Mouse (Mus musculus) limb, embryonic 13.5 days (tissue): ENCODE measurements around the gene Bcl2a1d. TPM values are rescaled to one million over a fixed set of nuclear protein-coding genes. Genes with fewer than 3 reads are reported as not detected.
"Not testable (repeated sequence)": the region's sequence is repeated elsewhere in the genome, so short reads cannot be mapped to it uniquely, and the experiment has no call there.

Experiments used
- ATAC-seq: fragments of 200-750 bp; cut with Nextera tagmentation; 2 replicates; pipeline ENCODE4 v1.8.0; 2017; ENCODE audit warnings: low read depth, moderate number of reproducible peaks, moderate TSS enrichment; ENCODE audit not compliant: low FRiP score
- H3K27ac ChIP-seq: fragments of 300-500 bp; sonication (generic); 2 replicates; pipeline ENCODE4 v1.5.1; 2015; ENCODE audit warnings: inconsistent platforms, mild to moderate bottlenecking, moderate library complexity
- H3K27me3 ChIP-seq: fragments of 300-500 bp; sonication (generic); 2 replicates; pipeline ENCODE4 v1.6.1; 2015; ENCODE audit warnings: mild to moderate bottlenecking, inconsistent platforms
- H3K36me3 ChIP-seq: fragments of 300-500 bp; sonication (generic); 2 replicates; pipeline ENCODE4 v1.6.1; 2015; ENCODE audit warnings: inconsistent platforms, mild to moderate bottlenecking, moderate library complexity
- H3K4me1 ChIP-seq: fragments of 300-500 bp; sonication (generic); 2 replicates; pipeline ENCODE4 v1.6.1; 2015; ENCODE audit warnings: inconsistent platforms
- H3K4me2 ChIP-seq: fragments of 300-500 bp; sonication (generic); replicated peaks from 2 replicates; pipeline ENCODE4 v1.6.1; 2015; ENCODE audit warnings: inconsistent platforms, mild to moderate bottlenecking, moderate library complexity
- H3K4me3 ChIP-seq: fragments of 300-500 bp; sonication (generic); 2 replicates; pipeline ENCODE4 v1.5.1; 2015; ENCODE audit warnings: moderate library complexity, mild to moderate bottlenecking, inconsistent platforms
- H3K9ac ChIP-seq: fragments of 300-500 bp; sonication (generic); 2 replicates; pipeline ENCODE4 v1.6.1; 2015; ENCODE audit warnings: mild to moderate bottlenecking, inconsistent platforms
- H3K9me3 ChIP-seq: fragments of 300-500 bp; sonication (generic); 2 replicates; pipeline ENCODE4 v1.6.1; 2016; ENCODE audit warnings: inconsistent platforms
- WGBS: fragments of 180-500 bp; shearing (Covaris S2); methylation state at CpG from one replicate; pipeline ENCODE4 v1.1.7; 2015; 5-methylcytosine and 5-hydroxymethylcytosine counted together
- polyA plus RNA-seq: library from polyadenylated mRNA; unstranded; fragments of >200 nt; fragmentation: Nextera tagmentation; extraction: Ambion mirVana; gene quantifications from 2 replicates; pipeline ENCODE4 v1.2.1, GENCODE M21; 2015

Gene Bcl2a1d
- polyA plus RNA-seq, result 0.27 TPM in 1 of 2 replicates, not detected in the other

- not testable (repeated sequence) for H3K4me3 ChIP-seq, H3K36me3 ChIP-seq, H3K27me3 ChIP-seq, H3K4me1 ChIP-seq, ATAC-seq, H3K27ac ChIP-seq, H3K9me3 ChIP-seq, H3K4me2 ChIP-seq, H3K9ac ChIP-seq
- WGBS, result 86% methylated on average over 5 of the region's 5 CpGs
Observed at GRCm38 (mm10) chr9:88731728-88732127, at the start of gene Bcl2a1d. Gene Bcl2a1d (minus strand): TSS chr9:88731914.

DNA sequence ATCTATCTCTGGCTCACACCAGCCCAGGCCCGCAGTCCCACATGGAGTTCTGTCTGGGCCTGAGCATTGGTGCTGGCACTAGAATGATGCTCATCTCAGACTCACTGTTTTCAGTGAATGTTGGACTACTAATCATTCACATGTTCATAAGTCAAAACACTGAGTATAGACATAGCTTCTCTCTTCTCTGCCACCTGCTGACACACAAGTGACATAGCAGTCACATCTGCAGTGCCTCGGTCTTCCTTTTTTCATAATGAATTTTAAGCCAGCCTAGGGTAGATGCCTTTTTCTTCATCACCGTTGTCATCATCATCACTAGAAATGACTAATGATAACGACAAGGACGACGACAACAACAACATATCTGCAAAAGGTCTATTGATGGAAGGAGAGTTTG lies 38.5 kb upstream of the Bcl2a1d start:
- H3K4me3 ChIP-seq, H3K36me3 ChIP-seq, H3K4me2 ChIP-seq, ATAC-seq, H3K27me3 ChIP-seq, H3K4me1 ChIP-seq, H3K9ac ChIP-seq, H3K9me3 ChIP-seq, H3K27ac ChIP-seq: not testable (repeated sequence)
- 91% methylated on average over 4 of the region's 6 CpGs for WGBS

GRCm38 (mm10) chr9:88769470-88769869 lies 37.8 kb upstream of the Bcl2a1d start:
- WGBS, result 86% methylated on average over 4 of the region's 5 CpGs
- ATAC-seq, H3K9me3 ChIP-seq, H3K27me3 ChIP-seq, H3K4me3 ChIP-seq, H3K27ac ChIP-seq, H3K4me2 ChIP-seq, H3K4me1 ChIP-seq, H3K9ac ChIP-seq, H3K36me3 ChIP-seq: not testable (repeated sequence)

- not testable (repeated sequence) for H3K27me3 ChIP-seq, H3K4me3 ChIP-seq, H3K36me3 ChIP-seq, H3K9ac ChIP-seq, H3K27ac ChIP-seq, ATAC-seq, H3K9me3 ChIP-seq, H3K4me1 ChIP-seq, H3K4me2 ChIP-seq
- no CpG with 5 or more reads among the region's 2 CpGs for WGBS
Observed at GRCm38 (mm10) chr9:88746687-88747086, 15.0 kb upstream of the Bcl2a1d start.

DNA sequence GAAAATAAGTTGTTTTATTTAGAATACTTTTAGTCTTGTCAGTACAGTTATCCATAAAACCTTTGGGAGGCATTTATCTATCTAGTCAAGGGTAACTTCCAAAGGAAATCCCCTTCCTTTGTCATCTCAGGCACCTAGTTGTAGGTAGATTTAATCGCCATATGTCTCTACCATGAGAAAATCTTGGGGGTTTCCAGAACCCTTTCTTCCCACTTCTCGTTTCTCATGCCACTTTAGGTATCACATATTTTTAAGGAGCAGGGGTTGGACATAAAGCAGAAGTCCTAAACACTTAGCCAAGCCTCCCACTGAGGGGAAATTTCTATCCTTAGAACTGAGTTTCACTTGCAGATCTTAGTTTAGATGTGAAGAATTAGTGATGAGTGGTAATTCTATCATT lies 14.3 kb upstream of the Bcl2a1d start:
- not testable (repeated sequence) for H3K4me1 ChIP-seq, H3K27ac ChIP-seq, H3K4me3 ChIP-seq, H3K9ac ChIP-seq, H3K27me3 ChIP-seq, H3K9me3 ChIP-seq, ATAC-seq, H3K36me3 ChIP-seq, H3K4me2 ChIP-seq
- WGBS, result 55% methylated on average over 1 of the region's 2 CpGs

- not testable (repeated sequence) for H3K9me3 ChIP-seq, H3K4me2 ChIP-seq, H3K9ac ChIP-seq, H3K4me1 ChIP-seq, ATAC-seq, H3K27me3 ChIP-seq, H3K4me3 ChIP-seq, H3K27ac ChIP-seq, H3K36me3 ChIP-seq
Observed at GRCm38 (mm10) chr9:88735289-88735688, 3.6 kb upstream of the Bcl2a1d start.

- not testable (repeated sequence) for ATAC-seq, H3K27ac ChIP-seq, H3K27me3 ChIP-seq, H3K9me3 ChIP-seq, H3K9ac ChIP-seq, H3K4me2 ChIP-seq, H3K36me3 ChIP-seq, H3K4me1 ChIP-seq, H3K4me3 ChIP-seq
- 70% methylated on average over 1 of the region's 1 CpGs for WGBS
Observed at GRCm38 (mm10) chr9:88733182-88733581, 1.5 kb upstream of the Bcl2a1d start.

DNA sequence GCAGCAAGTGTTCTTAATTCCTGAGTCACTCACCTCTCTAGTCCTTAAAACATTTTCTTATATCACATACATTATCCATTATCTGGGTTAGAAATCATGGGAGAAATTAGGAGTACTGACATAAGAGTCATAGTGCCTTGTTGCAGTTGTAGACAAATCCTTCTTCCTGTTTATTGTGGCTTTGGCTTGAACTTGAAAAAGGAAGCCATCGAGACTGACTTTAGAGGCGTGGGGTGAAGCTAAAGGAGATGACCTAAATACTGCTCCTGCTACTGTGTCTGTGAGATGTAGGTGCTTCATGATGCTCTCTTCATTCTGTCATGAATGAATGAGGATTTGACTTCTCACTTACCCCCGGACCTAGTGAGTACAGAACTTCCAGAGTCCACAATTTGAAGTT lies 620 bp upstream of the Bcl2a1d start:
- WGBS, result 76% methylated on average over 2 of the region's 3 CpGs
- not testable (repeated sequence) for H3K36me3 ChIP-seq, H3K4me2 ChIP-seq

GRCm38 (mm10) chr9:88728311-88728710 lies 3.4 kb downstream of the Bcl2a1d start:
- H3K36me3 ChIP-seq, H3K9me3 ChIP-seq, ATAC-seq, H3K4me3 ChIP-seq, H3K9ac ChIP-seq, H3K4me2 ChIP-seq, H3K27ac ChIP-seq, H3K4me1 ChIP-seq, H3K27me3 ChIP-seq: not testable (repeated sequence)

More for the DNA sequence above, 620 bp upstream of the Bcl2a1d start:
- not testable (repeated sequence) for H3K4me1 ChIP-seq, H3K9me3 ChIP-seq, ATAC-seq, H3K27me3 ChIP-seq, H3K27ac ChIP-seq, H3K4me3 ChIP-seq, H3K9ac ChIP-seq

DNA sequence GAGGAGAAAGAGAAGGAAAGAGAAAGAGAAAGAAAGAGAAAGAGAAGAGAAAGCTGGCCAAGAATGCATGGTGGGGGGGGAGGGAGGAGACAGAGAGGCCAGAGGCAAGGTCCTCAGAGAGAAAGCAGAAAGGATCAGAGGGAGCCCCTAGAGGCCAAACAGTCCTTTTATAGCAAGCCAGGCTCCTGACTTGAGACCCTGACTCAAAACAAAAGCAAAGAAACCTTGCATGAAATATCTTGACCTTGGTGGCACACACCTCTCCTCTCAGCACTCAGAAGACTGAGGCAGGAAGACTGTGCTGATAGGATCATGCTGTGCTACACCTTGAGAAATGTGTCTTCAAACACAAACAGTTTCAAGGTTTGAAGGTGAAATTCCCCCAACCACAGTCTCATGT lies 10.1 kb downstream of the Bcl2a1d start:
- H3K9ac ChIP-seq, ATAC-seq, H3K4me3 ChIP-seq, H3K9me3 ChIP-seq, H3K4me2 ChIP-seq, H3K27ac ChIP-seq, H3K36me3 ChIP-seq, H3K27me3 ChIP-seq, H3K4me1 ChIP-seq: not testable (repeated sequence)

DNA sequence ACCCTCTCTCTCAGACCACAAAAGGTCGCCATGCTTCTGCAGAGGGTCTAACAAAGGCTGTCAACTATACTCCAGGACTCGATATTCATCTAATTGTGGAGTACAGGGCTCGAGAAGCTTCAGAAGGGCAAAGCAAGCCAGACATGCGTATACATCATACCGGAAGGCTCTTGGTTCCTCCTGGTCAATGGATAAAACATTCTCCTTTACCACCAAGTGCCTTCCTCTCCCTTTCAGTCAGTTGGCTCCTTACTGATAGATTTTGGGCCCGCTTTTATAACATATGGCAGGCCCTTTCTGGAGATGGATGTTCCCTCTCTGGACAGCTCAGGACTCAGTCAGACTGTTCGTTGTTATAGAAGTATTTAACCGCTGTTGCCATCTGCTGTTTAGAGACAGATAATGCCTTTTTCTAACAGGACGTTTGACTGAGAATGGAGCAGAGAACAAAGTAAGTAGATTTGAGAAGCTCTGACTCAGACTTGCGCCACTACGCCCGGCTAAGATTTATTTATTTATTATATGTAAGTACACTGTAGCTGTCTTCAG lies 11.7 kb downstream of the Bcl2a1d start, which contains the start of gene Mthfsl:
Mthfsl (minus strand) TSS at position 308 of the 549 bp plus-strand sequence.
- ATAC-seq, result peak; percentile 60; the same call in 1 of the 2 replicates
- H3K4me1 ChIP-seq, H3K27me3 ChIP-seq, H3K36me3 ChIP-seq, H3K9me3 ChIP-seq: not testable (repeated sequence)
- Histone ChIP-seq H3K4me3 (peak within 1 kb of the TSS; percentile 41), H3K4me2 (peak within 1 kb of the TSS; percentile 57), H3K9ac (0 out of 2 replicates have a peak within 1 kb of the TSS, but pooled peaks have one; percentile 39), H3K27ac (peak within 1 kb of the TSS; percentile 75; the same call in 1 of the 2 replicates)
- 28% methylated on average over 11 of the region's 12 CpGs for WGBS

GRCm38 (mm10) chr9:88719073-88719921 lies 12.4 kb downstream of the Bcl2a1d start:
- ATAC-seq, result peak; percentile 96
- H3K36me3 ChIP-seq, result not testable (repeated sequence)
- H3K9ac ChIP-seq, result 0 out of 2 replicates have a peak overlapping the region, but pooled peaks have one; percentile 19

More at GRCm38 (mm10) chr9:88719073-88719921, 12.4 kb downstream of the Bcl2a1d start:
- H3K4me1 ChIP-seq, H3K27me3 ChIP-seq, H3K9me3 ChIP-seq: not testable (repeated sequence)
- peak overlapping the region; percentile 57 for H3K4me2 ChIP-seq
- 11% methylated on average over 16 of the region's 46 CpGs for WGBS
- H3K27ac ChIP-seq, result peak overlapping the region; percentile 75; the same call in 1 of the 2 replicates
- H3K4me3 ChIP-seq, result peak overlapping the region; percentile 41
